Mouse (Mus musculus): ENCODE data around the gene Larp1b.

Gene Larp1b

GRCm38 (mm10) chr3:41082885-41083789 is 133.5 kb downstream of the Larp1b start, which contains the start of gene Pgrmc2:
Gene Pgrmc2 (minus strand): TSS chr3:41083046.
- in situ Hi-C loops (cut with MboI, MseI), result no loop called here

DNA sequence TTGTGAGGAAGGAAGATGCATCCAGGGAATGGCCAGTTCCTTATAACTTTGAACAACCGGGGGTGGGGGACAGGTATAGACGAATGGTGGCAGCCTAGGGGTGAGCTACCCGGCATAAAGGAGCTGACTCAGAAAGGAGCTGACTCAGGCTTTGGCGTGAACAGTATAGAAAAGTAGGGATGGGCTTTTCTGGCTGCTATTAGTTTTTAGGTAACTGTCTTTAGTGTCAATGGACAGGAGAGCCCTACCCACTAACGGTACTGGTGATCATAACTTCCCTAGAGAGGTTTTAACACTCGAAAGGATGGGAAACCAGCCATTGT is 134.1 kb downstream of the Larp1b start:
- in situ Hi-C loops (cut with MboI, MseI), result no loop called here

DNA sequence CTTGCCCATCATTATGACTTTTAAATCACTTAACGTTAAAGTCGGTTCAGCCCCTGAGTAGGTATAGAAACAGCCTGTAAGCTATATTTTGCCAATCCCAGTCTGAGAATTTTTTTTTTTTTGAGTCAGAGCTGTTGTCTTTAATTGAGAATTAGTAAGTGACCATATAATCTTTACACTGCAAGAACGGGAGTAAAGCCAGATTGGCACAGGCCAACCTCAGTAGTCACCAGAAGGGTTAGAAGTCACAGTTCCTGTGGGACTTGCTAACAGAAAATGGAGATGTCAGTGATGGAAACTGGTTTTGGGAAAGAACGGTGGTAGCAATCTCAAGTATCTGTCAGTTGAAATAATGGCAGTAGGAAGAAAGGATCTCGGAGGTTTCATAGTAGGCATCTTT is 134.8 kb downstream of the Larp1b start:
- in situ Hi-C loops (cut with MboI, MseI), result no loop called here

DNA sequence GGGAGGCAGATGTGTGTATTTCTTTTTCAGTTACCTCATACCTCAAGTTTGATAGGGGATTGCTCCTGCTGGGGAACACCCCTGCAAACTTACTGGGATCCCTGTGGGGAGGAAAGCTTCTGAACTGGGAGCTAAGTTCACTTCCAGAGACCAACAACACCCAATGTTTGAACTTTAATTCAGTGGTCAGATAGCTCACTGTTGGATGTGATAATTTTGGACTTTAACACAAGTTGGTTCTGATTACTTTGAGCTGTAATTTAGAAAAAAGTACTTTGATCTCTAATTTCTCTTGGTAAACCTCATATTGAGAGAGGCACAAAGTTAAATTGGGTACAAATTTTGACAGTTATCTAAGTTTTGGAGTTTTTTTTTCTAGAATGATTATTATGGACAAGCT is 137.4 kb downstream of the Larp1b start:
- in situ Hi-C loops (cut with MboI, MseI), result no loop called here
